Mouse (Mus musculus): ENCODE results near the gene Trak1.

DNA sequence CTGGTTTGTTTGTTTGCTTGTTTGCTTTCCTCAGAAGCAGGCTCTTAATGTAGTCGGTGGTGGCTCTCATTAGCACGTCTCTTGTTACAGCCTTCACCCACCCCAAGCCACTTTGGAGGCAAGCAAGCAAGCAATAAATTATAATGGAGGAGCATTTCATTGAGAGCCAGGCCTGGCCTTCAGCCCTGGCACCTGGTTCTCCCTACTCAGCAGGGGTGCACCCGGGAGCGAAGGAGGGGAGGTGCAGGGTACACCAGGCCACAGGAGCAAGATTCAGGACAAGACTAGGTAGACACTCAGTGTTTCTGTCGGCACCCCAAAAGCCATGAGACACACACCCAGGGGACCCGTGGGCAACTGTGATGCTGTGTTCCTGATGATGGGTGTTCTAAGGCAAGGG, 72.3 kb downstream of the Trak1 start:
- TF ChIP-seq CTCF (IDR thresholded peaks at IDR 0.05; ENCODE audit: control insufficient read depth, insufficient read depth, insufficient replicate concordance, low read depth, low read length) (no peak), POLR2A (IDR thresholded peaks at IDR 0.05; ENCODE audit: control insufficient read depth, low read depth, low read length) (no peak)
